32 mouse cellular contexts compared by ENCODE assay signal in the genomic region with DNA sequence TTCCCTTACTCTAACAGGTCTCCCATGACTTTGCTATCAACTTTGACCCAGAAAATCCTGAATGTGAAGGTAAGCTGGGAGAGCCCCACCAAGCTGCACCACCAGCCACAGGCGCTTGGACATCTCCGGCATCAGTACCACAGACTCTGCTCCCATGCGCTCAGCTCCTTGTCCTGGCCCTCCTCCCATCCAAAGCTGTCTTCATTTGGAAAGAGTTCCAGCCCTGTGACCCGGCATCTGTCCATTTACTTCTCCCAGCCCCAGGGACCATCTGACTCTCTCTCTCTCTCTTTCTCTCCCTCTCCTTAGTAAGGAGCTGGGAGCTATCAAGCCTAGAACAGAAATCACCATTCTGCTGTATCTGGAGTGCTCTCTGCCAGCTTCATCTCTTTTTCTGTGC. TPM values are rescaled to one million over a fixed set of nuclear protein-coding genes. Genes with fewer than 3 reads are reported as not detected.
"Had no signal": no experiment of that assay in that cellular context is flagged by ENCODE, and none has a peak within 500 bp of the region (broad histone marks: within the 10 kb centered on the region; RNA-seq: fewer than 3 reads in every experiment).

No protein-coding gene starts in this region.

- ATAC-seq: hindbrain, postnatal 0 days; intestine, embryonic 16.5 days had no signal

- H3K27ac ChIP-seq: heart, adult 2 months; heart, embryonic 13.5 days; heart, embryonic 15.5 days; hindbrain, embryonic 12.5 days; hindbrain, embryonic 15.5 days; hindbrain, postnatal 0 days; kidney, embryonic 15.5 days; kidney, postnatal 0 days; limb, embryonic 12.5 days; liver, embryonic 13.5 days; liver, embryonic 15.5 days had no signal

- H3K9ac ChIP-seq: heart, embryonic 13.5 days; heart, embryonic 15.5 days; hindbrain, embryonic 12.5 days; hindbrain, embryonic 15.5 days; kidney, embryonic 15.5 days; limb, embryonic 12.5 days; liver, embryonic 13.5 days; liver, embryonic 15.5 days had no signal

- H3K4me2 ChIP-seq: heart, embryonic 11.5 days; heart, embryonic 13.5 days; heart, embryonic 15.5 days; hindbrain, embryonic 12.5 days; hindbrain, embryonic 15.5 days; kidney, embryonic 15.5 days; limb, embryonic 12.5 days; liver, embryonic 11.5 days; liver, embryonic 13.5 days; liver, embryonic 15.5 days had no signal

- DNase-seq: gastrocnemius, postnatal 14 days; gastrocnemius, postnatal 36 days; heart, adult 2 months; heart, postnatal 14 days; heart, postnatal 36 days; kidney, adult 11 months; kidney, adult 2 months; kidney, adult 9 months; kidney, postnatal 14 days; kidney, postnatal 36 days; left cerebral cortex, postnatal 4 days; liver; liver, embryonic 13.5 days had no signal

- H3K27me3 ChIP-seq: hindbrain, embryonic 15.5 days had no signal

- H3K36me3 ChIP-seq: heart, embryonic 13.5 days; heart, embryonic 15.5 days; hindbrain, embryonic 12.5 days; hindbrain, embryonic 15.5 days; kidney, embryonic 15.5 days; limb, embryonic 12.5 days; liver, embryonic 13.5 days; liver, embryonic 15.5 days had no signal

- H3K4me3 ChIP-seq: heart, adult 2 months; heart, embryonic 13.5 days; heart, embryonic 15.5 days; hindbrain, embryonic 12.5 days; hindbrain, embryonic 15.5 days; kidney, embryonic 15.5 days; limb, embryonic 12.5 days; liver, embryonic 13.5 days; liver, embryonic 15.5 days had no signal

- H3K9me3 ChIP-seq: heart, embryonic 13.5 days; heart, embryonic 15.5 days; hindbrain, embryonic 12.5 days; hindbrain, embryonic 15.5 days; kidney, embryonic 15.5 days; limb, embryonic 12.5 days; liver, embryonic 13.5 days; liver, embryonic 15.5 days had no signal

RNA-seq across cellular contexts. Expression of a gene that starts 5.6 kb away (rescaled TPM):
- total RNA-seq: gastrocnemius, adult 18-20 months; gastrocnemius, adult 8-10 months; gastrocnemius, postnatal 36 days; heart, adult 2 months; heart, postnatal 14 days; heart, postnatal 36 days; hematopoietic stem cell, adult 5-6 weeks had no signal
- polyA plus RNA-seq: liver, embryonic 15.5 days had no signal

RNA-seq across cellular contexts. Expression of a gene that starts 8.9 kb away (rescaled TPM):
- total RNA-seq: gastrocnemius, adult 18-20 months; gastrocnemius, adult 8-10 months; gastrocnemius, postnatal 14 days; gastrocnemius, postnatal 36 days; heart, adult 2 months; heart, postnatal 14 days; heart, postnatal 36 days; hematopoietic stem cell, adult 5-6 weeks had no signal
- polyA plus RNA-seq: gonadal fat pad, adult 2 months; heart, adult 2 months; heart, embryonic 11.5 days; heart, embryonic 13.5 days; heart, embryonic 15.5 days; heart, postnatal 0 days; hindbrain, embryonic 12.5 days; intestine, embryonic 14.5 days; intestine, embryonic 16.5 days; kidney, adult 2 months; kidney, embryonic 15.5 days; kidney, postnatal 0 days; large intestine, adult 2 months; limb, embryonic 12.5 days; liver, embryonic 11.5 days; liver, embryonic 13.5 days; liver, embryonic 15.5 days had no signal
